Mouse (Mus musculus): ENCODE data around the gene 4930426L09Rik.

- TF ChIP-seq CTCF (IDR thresholded peaks at IDR 0.05; ENCODE audit: insufficient read depth, low read length) (no peak), POLR2A (IDR thresholded peaks at IDR 0.05; ENCODE audit: borderline replicate concordance, extremely low read depth, low read depth, low read length) (no peak)
These were observed 8.0 kb downstream of the 4930426L09Rik start for GRCm38 (mm10) chr2:19006124-19006523.
